Mouse (Mus musculus): ENCODE results near the gene Csmd2. TPM values are rescaled to one million over a fixed set of nuclear protein-coding genes. Genes with fewer than 3 reads are reported as not detected.

The Csmd2 gene
- polyA plus RNA-seq, 1 experiment from 2014 or later, result 0.21 TPM

DNA sequence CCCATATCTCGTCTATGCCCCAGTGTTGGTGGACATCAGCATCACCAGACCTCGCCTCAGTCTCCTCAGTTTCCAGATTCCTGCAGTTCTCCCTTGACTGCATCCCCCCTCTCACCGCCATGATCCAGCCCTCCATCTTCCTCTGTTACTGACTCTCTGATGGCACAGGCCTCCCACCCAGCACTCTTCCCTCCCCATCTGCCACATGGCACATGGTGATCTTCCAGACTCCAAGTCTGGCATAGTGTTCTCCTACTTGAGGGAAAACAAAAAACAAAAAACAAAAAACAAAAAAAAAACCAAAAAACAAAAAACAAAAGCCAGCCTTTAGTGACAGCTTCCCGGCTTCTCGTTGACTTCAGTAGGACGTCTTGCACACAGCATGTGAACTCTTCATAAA lies 339.8 kb downstream of the Csmd2 start:
- ATAC-seq (replicated peaks; ENCODE audit: insufficient number of reproducible peaks, low FRiP score, low TSS enrichment, low read depth) (no peak), DNase-seq (ENCODE audit: low spot score) (no peak)

GRCm38 (mm10) chr4:128330519-128330918 lies 342.9 kb downstream of the Csmd2 start:
- Histone ChIP-seq H3K9ac (replicated peaks; ENCODE audit: low read length) (no peak overlapping the region), H3K27me3 (ENCODE audit: control insufficient read depth, insufficient read depth, low read length) (no peaks in the 10 kb centered on the region), H3K4me3 (ENCODE audit: low read depth, low read length) (no peak overlapping the region), H3K36me3 (replicated peaks; ENCODE audit: control insufficient read depth, insufficient read depth, low read depth, low read length) (no peaks in the 10 kb centered on the region), H3K27ac (replicated peaks; ENCODE audit: low read depth, low read length) (no peak overlapping the region), H3K9me3 (replicated peaks; ENCODE audit: control insufficient read depth, low read length) (no peaks in the 10 kb centered on the region), H3K4me2 (ENCODE audit: low read depth, low read length) (no peak overlapping the region), H3K4me1 (ENCODE audit: control insufficient read depth, insufficient read depth, low read length) (no peaks in the 10 kb centered on the region)
- DNase-seq (ENCODE audit: low spot score), result no peak
- 83% methylated on average over 9 of the region's 9 CpGs for WGBS
- no peak for ATAC-seq (replicated peaks; ENCODE audit: insufficient number of reproducible peaks, low FRiP score, low TSS enrichment, low read depth)

More for the DNA sequence above, 339.8 kb downstream of the Csmd2 start:
- Histone ChIP-seq H3K4me3 (ENCODE audit: low read depth, low read length) (no peak overlapping the region), H3K27ac (replicated peaks; ENCODE audit: low read depth, low read length) (no peak overlapping the region), H3K36me3 (replicated peaks; ENCODE audit: control insufficient read depth, insufficient read depth, low read depth, low read length) (no peaks in the 10 kb centered on the region), H3K9ac (replicated peaks; ENCODE audit: low read length) (no peak overlapping the region), H3K4me2 (ENCODE audit: low read depth, low read length) (no peak overlapping the region), H3K4me1 (ENCODE audit: control insufficient read depth, insufficient read depth, low read length) (no peaks in the 10 kb centered on the region), H3K27me3 (ENCODE audit: control insufficient read depth, insufficient read depth, low read length) (no peaks in the 10 kb centered on the region), H3K9me3 (replicated peaks; ENCODE audit: control insufficient read depth, low read length) (no peaks in the 10 kb centered on the region)
- WGBS, result 86% methylated on average over 6 of the region's 6 CpGs

GRCm38 (mm10) chr4:128340457-128340856 lies 352.8 kb downstream of the Csmd2 start:
- Histone ChIP-seq H3K9me3 (replicated peaks; ENCODE audit: control insufficient read depth, low read length) (no peaks in the 10 kb centered on the region), H3K4me2 (ENCODE audit: low read depth, low read length) (no peak overlapping the region), H3K4me3 (ENCODE audit: low read depth, low read length) (no peak overlapping the region), H3K27me3 (ENCODE audit: control insufficient read depth, insufficient read depth, low read length) (no peaks in the 10 kb centered on the region), H3K9ac (replicated peaks; ENCODE audit: low read length) (no peak overlapping the region), H3K4me1 (ENCODE audit: control insufficient read depth, insufficient read depth, low read length) (no peaks in the 10 kb centered on the region), H3K36me3 (replicated peaks; ENCODE audit: control insufficient read depth, insufficient read depth, low read depth, low read length) (no peaks in the 10 kb centered on the region), H3K27ac (replicated peaks; ENCODE audit: low read depth, low read length) (no peak overlapping the region)
- whole genome bisulfite sequencing, result 88% methylated on average over 7 of the region's 7 CpGs
- no peak for DNase-seq (ENCODE audit: low spot score)
- ATAC-seq (replicated peaks; ENCODE audit: insufficient number of reproducible peaks, low FRiP score, low TSS enrichment, low read depth), result no peak

DNA sequence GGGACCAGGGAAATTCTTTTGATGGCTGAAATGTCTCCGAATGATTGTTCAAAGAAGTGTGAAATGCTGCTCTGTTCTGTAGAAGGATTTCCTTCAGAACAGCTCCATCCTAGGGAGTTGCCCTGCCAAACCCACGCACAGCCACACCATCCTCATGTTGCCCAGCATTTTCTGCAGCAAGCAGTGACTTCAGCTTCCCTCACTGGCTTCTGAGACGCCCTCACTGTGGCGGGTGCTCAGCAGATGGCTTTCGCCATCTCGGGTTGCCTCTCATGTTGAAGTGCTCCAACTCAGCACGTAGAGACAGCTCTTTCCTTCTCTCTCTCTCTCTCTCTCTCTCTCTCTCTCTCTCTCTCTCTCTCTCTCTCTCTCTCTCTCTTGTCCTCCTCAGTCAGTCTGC lies 353.7 kb downstream of the Csmd2 start:
- Histone ChIP-seq H3K4me2 (ENCODE audit: low read depth, low read length) (no peak overlapping the region), H3K9me3 (replicated peaks; ENCODE audit: control insufficient read depth, low read length) (no peaks in the 10 kb centered on the region), H3K9ac (replicated peaks; ENCODE audit: low read length) (no peak overlapping the region), H3K4me3 (ENCODE audit: low read depth, low read length) (no peak overlapping the region), H3K36me3 (replicated peaks; ENCODE audit: control insufficient read depth, insufficient read depth, low read depth, low read length) (no peaks in the 10 kb centered on the region), H3K27ac (replicated peaks; ENCODE audit: low read depth, low read length) (no peak overlapping the region), H3K27me3 (ENCODE audit: control insufficient read depth, insufficient read depth, low read length) (no peaks in the 10 kb centered on the region), H3K4me1 (ENCODE audit: control insufficient read depth, insufficient read depth, low read length) (no peaks in the 10 kb centered on the region)
- 77% methylated on average over 7 of the region's 7 CpGs for WGBS
- ATAC-seq (replicated peaks; ENCODE audit: insufficient number of reproducible peaks, low FRiP score, low TSS enrichment, low read depth) (no peak), DNase-seq (ENCODE audit: low spot score) (no peak)

DNA sequence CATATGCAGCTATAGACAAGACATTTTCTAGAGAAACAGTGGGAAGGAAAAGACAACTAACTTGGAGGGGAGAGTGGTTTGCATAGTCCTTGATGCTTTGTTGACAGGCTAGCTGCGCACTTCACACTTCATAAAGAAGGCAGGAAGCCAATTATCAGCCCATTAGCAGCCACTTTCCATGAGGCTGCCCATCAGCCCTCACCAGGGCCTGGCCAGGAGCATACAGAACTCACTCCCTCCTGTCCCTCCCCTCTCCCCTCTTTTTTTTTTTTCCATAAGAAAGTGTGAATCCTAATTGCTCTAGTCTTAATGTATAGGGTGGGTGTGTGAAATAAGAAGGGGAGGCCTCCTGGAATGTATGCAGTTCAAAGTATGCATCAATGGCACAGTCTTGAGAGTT lies 354.6 kb downstream of the Csmd2 start:
- Histone ChIP-seq H3K4me3 (ENCODE audit: low read depth, low read length) (no peak overlapping the region), H3K4me1 (ENCODE audit: control insufficient read depth, insufficient read depth, low read length) (no peaks in the 10 kb centered on the region), H3K9me3 (replicated peaks; ENCODE audit: control insufficient read depth, low read length) (no peaks in the 10 kb centered on the region), H3K27me3 (ENCODE audit: control insufficient read depth, insufficient read depth, low read length) (no peaks in the 10 kb centered on the region), H3K4me2 (ENCODE audit: low read depth, low read length) (no peak overlapping the region), H3K9ac (replicated peaks; ENCODE audit: low read length) (no peak overlapping the region), H3K36me3 (replicated peaks; ENCODE audit: control insufficient read depth, insufficient read depth, low read depth, low read length) (no peaks in the 10 kb centered on the region), H3K27ac (replicated peaks; ENCODE audit: low read depth, low read length) (no peak overlapping the region)
- WGBS, result 61% methylated on average over 1 of the region's 1 CpGs
- ATAC-seq (replicated peaks; ENCODE audit: insufficient number of reproducible peaks, low FRiP score, low TSS enrichment, low read depth) (no peak), DNase-seq (ENCODE audit: low spot score) (no peak)

DNA sequence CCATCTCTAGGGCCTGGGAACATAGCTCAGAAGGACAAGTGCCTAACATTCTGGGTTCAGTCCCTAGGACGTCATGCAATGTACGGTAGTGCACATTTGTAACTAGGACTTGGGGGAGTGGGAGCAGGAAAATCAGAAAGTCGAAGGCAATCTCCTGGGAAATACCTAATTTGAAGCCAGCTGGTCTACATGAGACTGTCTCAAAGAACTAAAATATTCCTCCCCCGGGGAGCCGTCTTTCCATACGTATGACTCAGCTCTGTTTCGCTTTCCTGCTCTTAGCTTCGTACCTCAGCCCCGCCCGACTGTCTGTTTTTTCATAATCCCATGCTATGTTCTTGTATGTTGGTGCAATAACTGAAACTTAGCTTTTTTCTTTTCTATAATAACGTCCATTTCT lies 371.1 kb downstream of the Csmd2 start:
- Histone ChIP-seq H3K36me3 (replicated peaks; ENCODE audit: control insufficient read depth, insufficient read depth, low read depth, low read length) (no peaks in the 10 kb centered on the region), H3K4me2 (ENCODE audit: low read depth, low read length) (no peak overlapping the region), H3K9me3 (replicated peaks; ENCODE audit: control insufficient read depth, low read length) (no peaks in the 10 kb centered on the region), H3K4me3 (ENCODE audit: low read depth, low read length) (no peak overlapping the region), H3K27me3 (ENCODE audit: control insufficient read depth, insufficient read depth, low read length) (no peaks in the 10 kb centered on the region), H3K27ac (replicated peaks; ENCODE audit: low read depth, low read length) (no peak overlapping the region), H3K9ac (replicated peaks; ENCODE audit: low read length) (no peak overlapping the region), H3K4me1 (ENCODE audit: control insufficient read depth, insufficient read depth, low read length) (no peaks in the 10 kb centered on the region)
- WGBS, result 88% methylated on average over 11 of the region's 11 CpGs
- DNase-seq (ENCODE audit: low spot score) (no peak), ATAC-seq (replicated peaks; ENCODE audit: insufficient number of reproducible peaks, low FRiP score, low TSS enrichment, low read depth) (no peak)

DNA sequence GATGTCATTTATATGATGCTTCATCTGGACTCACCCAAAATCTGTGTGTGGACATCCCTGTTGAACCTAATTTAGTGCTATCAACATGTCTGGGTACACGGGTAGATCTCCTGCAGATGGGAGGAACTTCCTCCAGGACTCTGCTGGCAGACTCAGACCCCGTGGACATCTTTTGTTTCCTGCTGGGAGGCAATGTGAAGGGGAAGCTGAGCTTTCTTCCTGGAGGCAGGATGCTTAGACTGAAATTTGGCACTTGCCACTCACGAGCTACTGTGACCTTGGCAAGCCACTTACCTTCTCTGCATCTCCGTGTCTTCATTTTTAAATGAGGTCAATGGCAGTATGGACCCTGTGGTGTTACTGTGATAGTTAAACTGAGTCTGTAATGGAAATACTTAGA lies 378.2 kb downstream of the Csmd2 start:
- no peaks in the 10 kb centered on the region for H3K27me3 ChIP-seq (ENCODE audit: control insufficient read depth, insufficient read depth, low read length)
- H3K4me1 ChIP-seq (ENCODE audit: control insufficient read depth, insufficient read depth, low read length), result no peaks in the 10 kb centered on the region
- H3K9ac ChIP-seq (replicated peaks; ENCODE audit: low read length), result no peak overlapping the region
- WGBS, result 77% methylated on average over 4 of the region's 4 CpGs
- no peaks in the 10 kb centered on the region for H3K36me3 ChIP-seq (replicated peaks; ENCODE audit: control insufficient read depth, insufficient read depth, low read depth, low read length)
- DNase-seq (ENCODE audit: low spot score) (no peak), ATAC-seq (replicated peaks; ENCODE audit: insufficient number of reproducible peaks, low FRiP score, low TSS enrichment, low read depth) (no peak)
- H3K27ac ChIP-seq (replicated peaks; ENCODE audit: low read depth, low read length), result no peak overlapping the region
- no peak overlapping the region for H3K4me2 ChIP-seq (ENCODE audit: low read depth, low read length)
- H3K4me3 ChIP-seq (ENCODE audit: low read depth, low read length), result no peak overlapping the region
- no peaks in the 10 kb centered on the region for H3K9me3 ChIP-seq (replicated peaks; ENCODE audit: control insufficient read depth, low read length)

GRCm38 (mm10) chr4:128368088-128368487 lies 380.4 kb downstream of the Csmd2 start:
- no peaks in the 10 kb centered on the region for H3K36me3 ChIP-seq (replicated peaks; ENCODE audit: control insufficient read depth, insufficient read depth, low read depth, low read length)
- no peaks in the 10 kb centered on the region for H3K4me1 ChIP-seq (ENCODE audit: control insufficient read depth, insufficient read depth, low read length)
- H3K9ac ChIP-seq (replicated peaks; ENCODE audit: low read length), result no peak overlapping the region
- H3K9me3 ChIP-seq (replicated peaks; ENCODE audit: control insufficient read depth, low read length), result no peaks in the 10 kb centered on the region
- no peak overlapping the region for H3K4me3 ChIP-seq (ENCODE audit: low read depth, low read length)
- ATAC-seq (replicated peaks; ENCODE audit: insufficient number of reproducible peaks, low FRiP score, low TSS enrichment, low read depth) (no peak), DNase-seq (ENCODE audit: low spot score) (no peak)
- no peak overlapping the region for H3K4me2 ChIP-seq (ENCODE audit: low read depth, low read length)
- no peaks in the 10 kb centered on the region for H3K27me3 ChIP-seq (ENCODE audit: control insufficient read depth, insufficient read depth, low read length)
- H3K27ac ChIP-seq (replicated peaks; ENCODE audit: low read depth, low read length), result no peak overlapping the region
- 93% methylated on average over 6 of the region's 6 CpGs for WGBS
